20 mouse cellular contexts compared by ENCODE assay signal in the genomic region with DNA sequence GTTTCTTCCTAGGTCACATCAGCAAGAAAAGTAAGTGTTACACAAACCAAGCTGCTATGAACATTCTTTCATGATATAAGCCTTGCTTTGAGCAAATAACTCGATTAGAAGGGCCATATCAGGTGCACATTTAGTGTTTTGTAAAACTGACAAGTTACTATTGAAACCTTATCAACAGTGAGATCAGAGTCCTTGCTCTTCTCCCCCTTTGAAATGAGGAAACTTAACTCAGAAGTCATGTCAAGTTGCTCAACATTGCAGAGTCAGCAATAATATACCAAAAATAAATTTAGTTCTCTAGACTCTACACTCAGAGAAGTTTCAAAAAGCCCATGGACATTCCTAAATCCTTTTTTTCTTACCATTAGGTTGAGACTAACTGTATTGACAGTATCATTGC.
"Had no signal": no experiment of that assay in that cellular context is flagged by ENCODE, and none has a peak within 500 bp of the region (broad histone marks: within the 10 kb centered on the region; RNA-seq: fewer than 3 reads in every experiment).

No protein-coding gene starts in this region.

- DNase-seq: kidney, adult 8-10 months; kidney, postnatal 10 days; kidney, postnatal 36 days; layer of hippocampus, postnatal 36 days; lung, adult 18-20 months; lung, postnatal 14 days; retina, postnatal 1 day; right cerebral cortex, postnatal 25 days; spleen, adult 18-20 months; thymus, postnatal 4 days had no signal

- H3K4me1 ChIP-seq: liver, embryonic 12.5 days; midbrain, embryonic 12.5 days; stomach, embryonic 15.5 days had no signal

- H3K27ac ChIP-seq: kidney, embryonic 15.5 days; left cerebral cortex, adult 2 months; liver, embryonic 12.5 days; liver, embryonic 15.5 days; lung, embryonic 15.5 days; midbrain, embryonic 12.5 days; midbrain, embryonic 15.5 days; neural tube, embryonic 13.5 days; stomach, embryonic 15.5 days had no signal

- H3K9ac ChIP-seq: kidney, embryonic 15.5 days; liver, embryonic 12.5 days; liver, embryonic 15.5 days; lung, embryonic 15.5 days; midbrain, embryonic 12.5 days; midbrain, embryonic 15.5 days; neural tube, embryonic 13.5 days; stomach, embryonic 15.5 days had no signal

- H3K4me2 ChIP-seq: kidney, embryonic 15.5 days; liver, embryonic 12.5 days; liver, embryonic 15.5 days; lung, embryonic 15.5 days; midbrain, embryonic 12.5 days; neural tube, embryonic 13.5 days; stomach, embryonic 15.5 days had no signal

- H3K36me3 ChIP-seq: kidney, embryonic 15.5 days; liver, embryonic 12.5 days; liver, embryonic 15.5 days; lung, embryonic 15.5 days; midbrain, embryonic 12.5 days; midbrain, embryonic 15.5 days; neural tube, embryonic 13.5 days; stomach, embryonic 15.5 days had no signal

- ATAC-seq: liver, embryonic 12.5 days had no signal

- H3K27me3 ChIP-seq: kidney, embryonic 15.5 days; liver, embryonic 12.5 days; liver, embryonic 15.5 days; lung, embryonic 15.5 days; midbrain, embryonic 15.5 days; neural tube, embryonic 13.5 days; stomach, embryonic 15.5 days had no signal

- H3K9me3 ChIP-seq: kidney, embryonic 15.5 days; liver, embryonic 12.5 days; liver, embryonic 15.5 days; lung, embryonic 15.5 days; midbrain, embryonic 12.5 days; midbrain, embryonic 15.5 days; neural tube, embryonic 13.5 days; stomach, embryonic 15.5 days had no signal

- H3K4me3 ChIP-seq: kidney, embryonic 15.5 days; left cerebral cortex, adult 2 months; liver, embryonic 12.5 days; liver, embryonic 15.5 days; lung, embryonic 15.5 days; midbrain, embryonic 12.5 days; midbrain, embryonic 15.5 days; myocyte; neural tube, embryonic 13.5 days; stomach, embryonic 15.5 days had no signal
